Mouse (Mus musculus) heart, adult 2 months (tissue): ENCODE data around the gene Omt2b. TPM values are rescaled to one million over a fixed set of nuclear protein-coding genes. Genes with fewer than 3 reads are reported as not detected.
"Not testable (repeated sequence)": the region's sequence is repeated elsewhere in the genome, so short reads cannot be mapped to it uniquely, and the experiment has no call there.

Experiments used
- DNase-seq, 2 experiments: peaks; one replicate each; pipeline ENCODE4 v3.0.0; 2021
- H3K27ac ChIP-seq: fragments of 200-600 bp; 2 replicates; pipeline ENCODE4 v1.8.1; 2022
- H3K27me3 ChIP-seq: fragments of 200-500 bp; 2 replicates; pipeline ENCODE4 v1.6.1; 2012; ENCODE audit warnings: mild to moderate bottlenecking, low read length, inconsistent platforms, mixed read lengths; ENCODE audit not compliant: control insufficient read depth, insufficient read depth
- H3K36me3 ChIP-seq: fragments of 200-500 bp; 2 replicates; pipeline ENCODE4 v1.6.1; 2012; ENCODE audit warnings: low read length, inconsistent platforms; ENCODE audit not compliant: control insufficient read depth, insufficient read depth
- H3K4me1 ChIP-seq: fragments of 200-500 bp; 2 replicates; pipeline ENCODE4 v1.6.1; 2011; ENCODE audit warnings: low read length; ENCODE audit not compliant: control insufficient read depth, insufficient read depth
- H3K4me3 ChIP-seq: fragments of 200-600 bp; 2 replicates; pipeline ENCODE4 v1.8.1; 2022
- H3K79me2 ChIP-seq: fragments of 200-500 bp; replicated peaks from 2 replicates; pipeline ENCODE4 v1.6.1; 2012; ENCODE audit warnings: mild to moderate bottlenecking, inconsistent platforms, low read length, moderate library complexity, mixed read lengths; ENCODE audit not compliant: control insufficient read depth, insufficient read depth
- H3K9ac ChIP-seq: fragments of 200-500 bp; 2 replicates; pipeline ENCODE4 v1.6.1; 2012; ENCODE audit warnings: low read depth, mild to moderate bottlenecking, control low read depth, inconsistent platforms, low read length, mixed read lengths
- WGBS: fragments of 180-500 bp; shearing (Covaris S2); methylation state at CpG from one replicate; pipeline ENCODE4 v1.1.7; 2018; 5-methylcytosine and 5-hydroxymethylcytosine counted together
- intact Hi-C: fragments of 180-260 bp; cut with DNase I; formaldehyde crosslinking; loops from one replicate; pipeline ENCODE4 v1.15.1; 2025
- long read RNA-seq: library from polyadenylated mRNA; stranded (forward); transcript quantifications from one replicate; pipeline ENCODE4 v2.0.0, GENCODE M21; 2021
- polyA plus RNA-seq: library from polyadenylated mRNA; depleted of rRNA; stranded (reverse); fragments of >200 nt; gene quantifications from 2 replicates; pipeline ENCODE4 v1.2.3, GENCODE M21; 2012; rRNA removed
- total RNA-seq, 2 experiments: library from RNA; stranded (reverse); gene quantifications; 2 replicates each; pipeline ENCODE4 v1.2.3; 2021

The Omt2b gene
- total RNA-seq, result not detected
- polyA plus RNA-seq, result not detected in 2 replicates
- long read RNA-seq, result 0 reads

DNA sequence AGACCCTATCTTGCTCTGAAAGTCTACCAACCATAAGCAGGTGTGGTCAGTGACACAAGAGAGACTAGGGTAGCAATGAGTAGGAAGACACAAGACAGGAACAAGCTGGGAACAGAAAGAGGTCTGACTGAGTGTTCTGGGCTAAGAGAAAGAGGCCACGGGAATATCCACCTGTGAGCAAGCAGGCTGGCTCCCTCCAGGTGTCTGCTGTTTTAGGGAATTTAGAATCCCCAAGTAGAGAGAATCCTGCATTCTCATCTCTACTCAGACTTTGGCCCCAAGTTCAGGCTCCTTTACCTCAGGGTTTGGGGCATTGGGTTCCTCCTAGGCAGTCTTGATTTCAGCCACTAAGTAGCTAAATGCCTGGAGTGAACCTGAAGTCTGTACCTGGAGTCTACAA lies at the start of gene Omt2b:
TSS of gene Omt2b (plus strand) at position 301 of the 400 bp plus-strand sequence.
- H3K4me1 ChIP-seq, H3K9ac ChIP-seq, H3K36me3 ChIP-seq, intact Hi-C loops, DNase-seq, H3K4me3 ChIP-seq, H3K27me3 ChIP-seq, H3K79me2 ChIP-seq, H3K27ac ChIP-seq: not testable (repeated sequence)
- 82% methylated on average over 1 of the region's 1 CpGs for WGBS

DNA sequence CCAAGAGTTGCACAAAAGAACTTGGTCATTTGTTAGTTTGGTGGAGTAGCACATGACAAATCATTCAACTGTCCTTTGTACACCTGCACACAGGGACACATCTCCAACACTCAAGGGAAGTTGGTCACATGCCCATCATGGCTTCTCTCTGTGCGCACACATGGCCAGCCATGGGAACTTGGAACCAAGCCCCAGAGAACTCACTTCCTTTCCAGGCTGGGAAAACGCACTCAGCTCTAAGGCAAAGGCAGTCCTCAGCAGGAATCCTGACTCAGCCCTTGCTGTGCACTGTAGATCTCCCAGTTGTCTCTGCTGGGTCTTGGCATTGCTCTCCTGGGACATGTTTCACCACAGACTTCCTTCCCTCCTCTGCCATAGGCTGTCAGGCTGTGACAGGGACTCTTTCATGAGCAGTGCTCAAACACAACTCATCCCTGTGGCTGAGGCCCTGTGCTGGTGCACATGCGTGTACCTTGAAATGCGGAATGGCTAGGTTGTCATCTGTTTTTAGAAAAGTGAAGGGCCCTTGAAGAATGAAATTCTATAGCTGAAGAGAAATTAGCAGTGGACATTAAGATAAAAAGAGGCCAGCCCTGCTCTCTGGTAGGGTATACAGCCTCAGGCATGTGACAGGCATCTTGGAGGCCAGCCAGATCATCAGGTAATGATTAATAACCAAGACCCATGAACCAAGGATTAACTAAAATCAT lies 45.2 kb upstream of the Omt2b start:
- H3K4me1 ChIP-seq, H3K36me3 ChIP-seq, H3K4me3 ChIP-seq, H3K9ac ChIP-seq, intact Hi-C loops, H3K79me2 ChIP-seq, H3K27me3 ChIP-seq, H3K27ac ChIP-seq, DNase-seq: not testable (repeated sequence)
- 64% methylated on average over 4 of the region's 4 CpGs for WGBS

DNA sequence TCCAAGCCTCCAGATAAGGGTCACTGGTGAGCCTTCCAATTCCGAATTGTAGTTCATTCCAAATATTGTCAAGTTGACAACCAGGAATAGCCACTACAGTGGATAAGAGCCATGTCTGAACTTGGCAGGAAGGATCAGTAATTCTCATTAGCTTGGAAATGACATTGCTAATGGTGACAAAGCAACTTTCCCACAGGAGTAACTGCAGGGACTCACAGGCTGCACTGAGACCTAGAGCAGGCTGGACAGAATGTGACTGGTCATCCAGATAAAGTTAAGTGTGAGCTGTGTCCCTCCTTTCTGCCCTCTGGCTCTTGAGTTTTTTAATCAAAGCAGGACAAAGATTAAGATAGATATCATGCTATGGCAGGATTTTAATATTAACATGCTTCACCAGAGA lies 38.3 kb upstream of the Omt2b start:
- H3K27me3 ChIP-seq, DNase-seq, H3K9ac ChIP-seq, intact Hi-C loops, H3K4me3 ChIP-seq, H3K27ac ChIP-seq, H3K79me2 ChIP-seq, H3K36me3 ChIP-seq, H3K4me1 ChIP-seq: not testable (repeated sequence)
- 0% methylated on average over 1 of the region's 1 CpGs for WGBS

DNA sequence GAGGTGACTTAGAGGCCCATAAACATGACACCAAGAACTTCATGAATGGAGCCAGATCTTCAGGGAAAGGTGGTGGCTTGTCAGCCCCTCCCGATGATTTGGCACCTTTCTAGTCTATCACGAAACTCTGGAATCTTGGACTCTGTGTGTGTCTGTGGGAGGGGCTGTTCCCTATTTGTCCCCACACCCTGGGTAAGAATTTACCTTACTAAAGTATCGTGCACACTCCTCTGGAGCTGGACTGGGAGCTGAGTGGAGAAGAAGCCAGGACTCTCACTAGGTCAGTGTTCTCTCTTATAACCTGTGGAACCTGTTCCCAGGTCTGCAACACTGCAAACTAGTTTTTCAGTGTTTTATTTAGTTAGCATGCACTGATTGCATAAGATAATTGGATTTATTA lies 37.7 kb upstream of the Omt2b start, which contains the start of gene Gm10639:
TSS of gene Gm10639 (plus strand) at position 201 of the 400 bp plus-strand sequence.
- WGBS, result 64% methylated on average over 3 of the region's 3 CpGs
- DNase-seq, H3K79me2 ChIP-seq, H3K27ac ChIP-seq, H3K4me3 ChIP-seq, H3K9ac ChIP-seq, intact Hi-C loops, H3K36me3 ChIP-seq, H3K4me1 ChIP-seq, H3K27me3 ChIP-seq: not testable (repeated sequence)

DNA sequence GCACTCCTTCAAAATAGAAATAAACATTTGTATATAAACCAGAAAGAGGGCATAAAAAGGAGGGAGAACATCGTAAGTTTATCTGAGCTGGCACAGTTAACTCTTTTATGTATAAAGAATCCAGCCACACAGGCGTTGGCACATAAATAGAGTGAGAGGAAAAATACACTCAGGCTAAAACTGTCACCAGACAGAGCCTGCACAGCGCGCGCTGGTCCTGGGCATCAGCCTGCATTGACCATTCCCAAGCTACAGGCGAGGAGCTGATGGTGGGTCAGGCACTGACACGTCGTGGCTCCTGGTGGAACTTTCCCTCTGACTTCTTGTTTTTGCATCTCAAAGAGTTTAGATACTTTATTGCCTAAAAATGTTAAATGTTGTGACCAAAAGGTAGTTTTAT lies 34.9 kb upstream of the Omt2b start:
- DNase-seq, intact Hi-C loops, H3K4me3 ChIP-seq, H3K79me2 ChIP-seq, H3K36me3 ChIP-seq, H3K27me3 ChIP-seq, H3K4me1 ChIP-seq, H3K9ac ChIP-seq, H3K27ac ChIP-seq: not testable (repeated sequence)
- 80% methylated on average over 8 of the region's 8 CpGs for WGBS

DNA sequence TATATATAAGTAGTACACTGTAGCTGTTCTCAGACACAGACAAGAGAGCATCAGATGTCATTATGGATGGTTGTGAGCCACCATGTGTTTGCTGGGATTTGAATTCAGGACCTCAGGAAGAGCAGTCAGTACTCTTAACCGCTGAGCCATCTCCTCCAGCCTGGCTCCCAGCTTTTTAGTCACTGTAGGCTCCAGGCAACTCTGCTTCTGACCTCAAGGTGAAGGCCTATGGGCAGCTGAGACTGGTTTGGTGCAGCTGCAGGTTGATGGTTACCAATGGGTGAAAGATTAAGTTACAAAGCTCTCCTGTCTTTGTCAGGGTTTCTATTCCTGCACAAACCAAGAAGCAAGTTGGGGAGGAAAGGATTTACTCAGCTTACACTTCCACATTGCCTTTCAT lies 33.7 kb upstream of the Omt2b start:
- H3K27me3 ChIP-seq, H3K79me2 ChIP-seq, intact Hi-C loops, H3K4me3 ChIP-seq, H3K4me1 ChIP-seq, DNase-seq, H3K36me3 ChIP-seq, H3K27ac ChIP-seq, H3K9ac ChIP-seq: not testable (repeated sequence)
- WGBS, result 64% methylated on average over 1 of the region's 1 CpGs

DNA sequence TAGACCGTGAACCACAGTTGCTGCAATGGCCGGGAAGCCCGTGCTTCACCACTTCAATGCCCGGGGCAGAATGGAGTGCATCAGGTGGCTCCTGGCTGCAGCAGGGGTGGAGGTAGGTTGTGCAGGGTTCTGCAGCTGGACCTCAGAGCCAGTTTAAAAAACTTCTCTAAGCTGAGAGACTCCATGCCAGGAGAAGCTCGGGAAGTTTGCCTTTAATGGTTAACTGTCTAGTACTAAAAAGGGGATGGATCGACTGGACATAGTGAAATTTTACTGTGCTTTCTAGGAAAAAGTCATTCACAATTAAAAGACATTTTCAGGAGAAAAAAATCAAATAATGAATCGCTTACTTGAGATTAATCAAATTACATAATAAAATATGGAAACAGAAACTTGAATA lies 32.6 kb upstream of the Omt2b start:
- intact Hi-C loops, H3K36me3 ChIP-seq, H3K4me3 ChIP-seq, H3K79me2 ChIP-seq, DNase-seq, H3K27ac ChIP-seq, H3K4me1 ChIP-seq, H3K9ac ChIP-seq, H3K27me3 ChIP-seq: not testable (repeated sequence)
- WGBS, result 81% methylated on average over 7 of the region's 7 CpGs
